9 mouse cellular contexts compared by ENCODE assay signal in the genomic region with DNA sequence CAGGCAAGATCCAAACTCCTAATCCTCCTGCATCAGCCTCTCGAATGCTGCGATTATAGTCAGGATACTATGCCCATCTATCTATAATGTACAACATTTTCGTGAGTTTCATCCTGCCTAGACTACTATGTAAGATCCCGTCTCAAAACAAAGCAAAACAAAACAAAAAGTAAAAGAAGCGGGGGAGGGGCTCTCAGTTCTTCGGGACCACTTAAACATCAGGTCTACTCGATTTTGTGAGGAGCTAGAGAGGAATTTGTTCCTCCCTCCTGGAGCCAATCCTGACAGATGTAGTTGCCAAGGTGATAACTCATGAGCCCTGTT. TPM values are rescaled to one million over a fixed set of nuclear protein-coding genes. Genes with fewer than 3 reads are reported as not detected.
DNase-seq lines count a peak whose midpoint lies in the region; ATAC-seq and TF ChIP-seq lines count a peak whose summit lies in the region.
"Had no signal": no experiment of that assay in that cellular context is flagged by ENCODE, and none has a peak within 500 bp of the region (broad histone marks: within the 10 kb centered on the region; RNA-seq: fewer than 3 reads in every experiment).

No protein-coding gene starts in this region.

- peak overlapping the region; percentile 55 for H3K4me2 ChIP-seq in embryonic facial prominence, embryonic 14.5 days (ENCODE audit: low read depth, low read length)
- H3K4me2 ChIP-seq in intestine, postnatal 0 days (replicated peaks; ENCODE audit: low read depth): peak overlapping the region; percentile 63
- peak overlapping the region; percentile 48 for H3K4me2 ChIP-seq in neural tube, embryonic 13.5 days

- H3K4me1 ChIP-seq in lung, adult 2 months (ENCODE audit: control insufficient read depth, insufficient read depth, low read length): no peaks in the 10 kb centered on the region
- H3K4me1 ChIP-seq in embryonic facial prominence, embryonic 14.5 days (ENCODE audit: control insufficient read depth, insufficient read depth, low read length): 0 out of 2 replicates have a peak, but pooled peaks cover 7% of the 10 kb centered on the region
- H3K4me1 ChIP-seq in intestine, postnatal 0 days (replicated peaks; ENCODE audit: control insufficient read depth, insufficient read depth, low read length): no peaks in the 10 kb centered on the region
- peaks cover 14% of the 10 kb centered on the region for H3K4me1 ChIP-seq in neural tube, embryonic 13.5 days (replicated peaks)

- TF ChIP-seq CTCF in lung, adult 2 months (IDR thresholded peaks at IDR 0.05; ENCODE audit: insufficient read depth, low read length): no peak
- no peak for TF ChIP-seq CTCF in intestine, postnatal 0 days (IDR thresholded peaks at IDR 0.05; ENCODE audit: low read depth)

- WGBS in lung, adult 2 months: 23% methylated on average over 7 of the region's 7 CpGs
- WGBS in embryonic facial prominence, embryonic 14.5 days: 34% methylated on average over 7 of the region's 7 CpGs
- 33% methylated on average over 7 of the region's 7 CpGs for WGBS in intestine, postnatal 0 days
- 43% methylated on average over 7 of the region's 7 CpGs for WGBS in neural tube, embryonic 13.5 days

- peak overlapping the region; percentile 2; the same call in 1 of the 2 replicates for H3K9ac ChIP-seq in embryonic facial prominence, embryonic 14.5 days (ENCODE audit: low read depth, low read length)
- H3K9ac ChIP-seq in intestine, postnatal 0 days (ENCODE audit: low read depth, low read length): no peak overlapping the region
- H3K9ac ChIP-seq in neural tube, embryonic 13.5 days: 0 out of 2 replicates have a peak overlapping the region, but pooled peaks have one; percentile 28

- H3K36me3 ChIP-seq in embryonic facial prominence, embryonic 14.5 days (ENCODE audit: control insufficient read depth, insufficient read depth, low read length): no peaks in the 10 kb centered on the region
- no peaks in the 10 kb centered on the region for H3K36me3 ChIP-seq in intestine, postnatal 0 days (ENCODE audit: control insufficient read depth, insufficient read depth)
- H3K36me3 ChIP-seq in neural tube, embryonic 13.5 days: no peaks in the 10 kb centered on the region

- peak overlapping the region; percentile 73 for H3K4me3 ChIP-seq in lung, adult 2 months (replicated peaks; ENCODE audit: extremely low read depth, low read depth, low read length)
- peak overlapping the region; percentile 25 for H3K4me3 ChIP-seq in embryonic facial prominence, embryonic 14.5 days (ENCODE audit: low read depth, low read length)
- peak overlapping the region; percentile 16 for H3K4me3 ChIP-seq in intestine, postnatal 0 days (ENCODE audit: low read depth, low read length)
- peak overlapping the region; percentile 16; the same call in 1 of the 2 replicates for H3K4me3 ChIP-seq in neural tube, embryonic 13.5 days

- no peak for DNase-seq in lung, adult 2 months
- no peak for DNase-seq in lung, postnatal 36 days
- no peak for DNase-seq in embryonic facial prominence, embryonic 14.5 days (ENCODE audit: low spot score)
- DNase-seq in adrenal gland, adult 18-20 months (ENCODE audit: low spot score in 2 of 2): no peak
- DNase-seq in ovary, adult 18-20 months (ENCODE audit: low spot score): no peak
- DNase-seq in Muller cell, postnatal 12 days (ENCODE audit: inconsistent ontology term): no peak
- DNase-seq: layer of hippocampus, adult 9-11 months had no signal

- ATAC-seq in embryonic facial prominence, embryonic 14.5 days (ENCODE audit: low read depth): no peak
- ATAC-seq in intestine, postnatal 0 days: no peak
- ATAC-seq in neural tube, embryonic 13.5 days (ENCODE audit: low read depth): no peak

- H3K27ac ChIP-seq in embryonic facial prominence, embryonic 14.5 days (replicated peaks; ENCODE audit: low read depth, low read length): peak overlapping the region; percentile 72
- H3K27ac ChIP-seq in intestine, postnatal 0 days (ENCODE audit: low read depth, low read length): no peak overlapping the region
- H3K27ac ChIP-seq in neural tube, embryonic 13.5 days (replicated peaks): no peak overlapping the region

- H3K9me3 ChIP-seq in embryonic facial prominence, embryonic 14.5 days (ENCODE audit: control insufficient read depth, low read length): no peaks in the 10 kb centered on the region
- H3K9me3 ChIP-seq in intestine, postnatal 0 days (ENCODE audit: control insufficient read depth): no peaks in the 10 kb centered on the region
- no peaks in the 10 kb centered on the region for H3K9me3 ChIP-seq in neural tube, embryonic 13.5 days

- TF ChIP-seq POLR2A in lung, adult 2 months (IDR thresholded peaks at IDR 0.05; ENCODE audit: borderline replicate concordance, extremely low read depth, low read depth, low read length): no peak

- no peaks in the 10 kb centered on the region for H3K27me3 ChIP-seq in embryonic facial prominence, embryonic 14.5 days (replicated peaks; ENCODE audit: control insufficient read depth, insufficient read depth, low read length)
- no peaks in the 10 kb centered on the region for H3K27me3 ChIP-seq in intestine, postnatal 0 days (replicated peaks; ENCODE audit: control insufficient read depth, insufficient read depth, low read length)
- no peaks in the 10 kb centered on the region for H3K27me3 ChIP-seq in neural tube, embryonic 13.5 days

RNA-seq across cellular contexts. Expression of a gene that starts 19.9 kb away (rescaled TPM):
- polyA plus RNA-seq in lung, adult 2 months (2012; rRNA removed): 6.7 and 7.3 TPM in 2 replicates
- polyA plus RNA-seq in embryonic facial prominence, embryonic 14.5 days (2014; fragmentation: Nextera tagmentation; extraction: Ambion mirVana): 35.8 and 40.4 TPM in 2 replicates
- polyA plus RNA-seq in intestine, postnatal 0 days (2015; fragmentation: Nextera tagmentation; extraction: Ambion mirVana): 13.2 and 15.0 TPM in 2 replicates
- polyA plus RNA-seq in neural tube, embryonic 13.5 days (2015; fragmentation: Nextera tagmentation; extraction: Ambion mirVana): 9.7 and 12.5 TPM in 2 replicates
- 10 to 100 TPM; 19.5 to 21.6 TPM for total RNA-seq in adrenal gland, adult 18-20 months (2021)

RNA-seq across cellular contexts. Expression of a gene that starts 34.2 kb away (rescaled TPM):
- polyA plus RNA-seq in lung, adult 2 months (2012; rRNA removed): 2.4 and 3.5 TPM in 2 replicates
- 3.9 and 4.7 TPM in 2 replicates for polyA plus RNA-seq in embryonic facial prominence, embryonic 14.5 days (2014; fragmentation: Nextera tagmentation; extraction: Ambion mirVana)
- 1.3 and 1.4 TPM in 2 replicates for polyA plus RNA-seq in intestine, postnatal 0 days (2015; fragmentation: Nextera tagmentation; extraction: Ambion mirVana)
- polyA plus RNA-seq in neural tube, embryonic 13.5 days (2015; fragmentation: Nextera tagmentation; extraction: Ambion mirVana): 4.8 and 5.1 TPM in 2 replicates
- not detected for total RNA-seq in adrenal gland, adult 18-20 months (2021)

Comparison
In these comparisons a context has a peak if more than half of its experiments do, and no peak if none do; other contexts are left out.
1. H3K4me3 ChIP-seq: peak in every context shown above with its lines; median percentile 73 in lung, adult 2 months; 25 in embryonic facial prominence, embryonic 14.5 days; 16 in intestine, postnatal 0 days; 16 in neural tube, embryonic 13.5 days.